Mouse (Mus musculus) CH12.LX (cell line): ENCODE measurements at regions not wholly inside any gene's neighbourhood (a gene's known extent, or its start where the extent isn't known, plus 50 kb on each side); places are given as distances from the start of the nearest gene placed in this dataset.

Experiments
- DNase-seq: peaks from one replicate; pipeline ENCODE4 v3.0.0-alpha.2; 2013; ENCODE audit errors: extremely low read depth
- H3K27ac ChIP-seq: 2 replicates; pipeline ENCODE4 v1.5.1; 2012; ENCODE audit warnings: low read depth, mild to moderate bottlenecking, control low read depth, moderate library complexity; ENCODE audit not compliant: insufficient read depth
- H3K27me3 ChIP-seq: replicated peaks from 2 replicates; pipeline ENCODE3; 2012; ENCODE audit warnings: inconsistent platforms
- H3K36me3 ChIP-seq, 2 experiments: replicated peaks in 1 of 2; 2 replicates each; pipeline versions ENCODE3 to v1.6.1; 2012; ENCODE audit warnings: inconsistent platforms in 1 of 2, low read length in 1 of 2, mild to moderate bottlenecking in 1 of 2, mixed read lengths in 1 of 2, moderate library complexity in 1 of 2; ENCODE audit not compliant: control insufficient read depth in 1 of 2, insufficient read depth in 1 of 2
- H3K4me1 ChIP-seq, 2 experiments: 2 replicates each; pipeline ENCODE4 v1.6.1; 2012; ENCODE audit warnings: inconsistent platforms in 1 of 2, moderate library complexity in 1 of 2; ENCODE audit not compliant: insufficient read depth in 2 of 2, control insufficient read depth in 1 of 2
- H3K4me2 ChIP-seq: 2 replicates; pipeline ENCODE4 v1.6.1; 2012; ENCODE audit warnings: low read depth, mild to moderate bottlenecking, control low read depth; ENCODE audit not compliant: poor library complexity, insufficient read depth, severe bottlenecking
- H3K4me3 ChIP-seq, 3 experiments: fragments of 150-350 bp in 1 of 3; sonication (generic) in 1 of 3; replicated peaks in 1 of 3; 2 replicates each; pipeline versions ENCODE3 to v1.5.1; 2011 to 2012; ENCODE audit warnings: low read depth in 2 of 3, low read length in 2 of 3, mild to moderate bottlenecking in 2 of 3, moderate library complexity in 2 of 3, control low read depth in 1 of 3, improper control_type of control experiment in 1 of 3, inconsistent platforms in 1 of 3, mixed read lengths in 1 of 3; ENCODE audit not compliant: poor library complexity in 1 of 3
- H3K79me2 ChIP-seq: replicated peaks from 2 replicates; pipeline ENCODE4 v1.6.1; 2012; ENCODE audit warnings: mild to moderate bottlenecking, moderate library complexity; ENCODE audit not compliant: control insufficient read depth, poor library complexity, insufficient read depth, severe bottlenecking; ENCODE audit errors: extremely low read depth
- H3K9ac ChIP-seq: 2 replicates; pipeline ENCODE4 v1.6.1; 2012; ENCODE audit warnings: low read depth, mild to moderate bottlenecking, control low read depth, moderate library complexity; ENCODE audit not compliant: insufficient read depth
- H3K9me3 ChIP-seq: replicated peaks from 2 replicates; pipeline ENCODE3; 2012; ENCODE audit warnings: low read length, inconsistent platforms, mixed read lengths
- BHLHE40 ChIP-seq: IDR thresholded peaks from 2 replicates; pipeline ENCODE4 v1.6.1; 2011; ENCODE audit warnings: mild to moderate bottlenecking, low read depth, low read length, improper control_type of control experiment
- CHD1 ChIP-seq: IDR thresholded peaks from 2 replicates; pipeline ENCODE4 v1.6.1; 2012; ENCODE audit warnings: low read depth, low read length, improper control_type of control experiment, inconsistent platforms
- E2F4 ChIP-seq: IDR thresholded peaks from 2 replicates; pipeline ENCODE4 v1.6.1; 2011; ENCODE audit warnings: low read depth, low read length, improper control_type of control experiment; ENCODE audit not compliant: insufficient replicate concordance
- ELF1 ChIP-seq: IDR thresholded peaks from 2 replicates; pipeline ENCODE4 v1.6.1; 2014; ENCODE audit warnings: low read depth, mild to moderate bottlenecking, inconsistent platforms, low read length, improper control_type of control experiment
- GABPA ChIP-seq: IDR thresholded peaks from 2 replicates; pipeline ENCODE4 v1.6.1; 2012; ENCODE audit warnings: low read depth, low read length, improper control_type of control experiment, inconsistent platforms; ENCODE audit not compliant: insufficient replicate concordance
- JUN ChIP-seq: IDR thresholded peaks from 2 replicates; pipeline ENCODE4 v1.6.1; 2011; ENCODE audit warnings: low read depth, mild to moderate bottlenecking, low read length, improper control_type of control experiment, moderate library complexity; ENCODE audit not compliant: insufficient read depth
- JUND ChIP-seq: conservative IDR thresholded peaks from 2 replicates; pipeline ENCODE4 v1.6.1; 2011; ENCODE audit warnings: low read depth, low read length, improper control_type of control experiment
- KAT2A ChIP-seq: IDR thresholded peaks from 2 replicates; pipeline ENCODE4 v1.6.1; 2012; ENCODE audit warnings: low read length, improper control_type of control experiment, inconsistent platforms; ENCODE audit not compliant: insufficient replicate concordance
- MAX ChIP-seq: IDR thresholded peaks from 2 replicates; pipeline ENCODE4 v1.6.1; 2011; ENCODE audit warnings: low read length, improper control_type of control experiment
- MEF2A ChIP-seq: IDR thresholded peaks from 2 replicates; pipeline ENCODE4 v1.6.1; 2014; ENCODE audit warnings: low read depth, mild to moderate bottlenecking, inconsistent platforms, low read length, improper control_type of control experiment, borderline replicate concordance
- PAX5 ChIP-seq: IDR thresholded peaks from 2 replicates; pipeline ENCODE4 v1.6.1; 2012; ENCODE audit warnings: low read length, inconsistent platforms, mixed read lengths
- POLR2A ChIP-seq: IDR thresholded peaks from 2 replicates; pipeline ENCODE4 v1.6.1; 2011; ENCODE audit warnings: low read depth, mild to moderate bottlenecking, improper control_type of control experiment, low read length
- RAD21 ChIP-seq: IDR thresholded peaks from 2 replicates; pipeline ENCODE4 v1.6.1; 2011; ENCODE audit warnings: low read depth, mild to moderate bottlenecking, low read length, improper control_type of control experiment, moderate library complexity
- TCF12 ChIP-seq: IDR thresholded peaks from 2 replicates; pipeline ENCODE4 v1.6.1; 2014; ENCODE audit warnings: low read depth, mild to moderate bottlenecking, inconsistent platforms, low read length, improper control_type of control experiment
- UBTF ChIP-seq: IDR thresholded peaks from 2 replicates; pipeline ENCODE4 v1.6.1; 2012; ENCODE audit warnings: low read depth, mild to moderate bottlenecking, inconsistent platforms, low read length, improper control_type of control experiment, moderate library complexity
- USF1 ChIP-seq: IDR thresholded peaks from 2 replicates; pipeline ENCODE4 v1.6.1; 2014; ENCODE audit warnings: low read depth, mild to moderate bottlenecking, inconsistent platforms, low read length, improper control_type of control experiment
- ZKSCAN1 ChIP-seq: IDR thresholded peaks from 2 replicates; pipeline ENCODE4 v1.6.1; 2012; ENCODE audit warnings: low read depth, inconsistent platforms, low read length, improper control_type of control experiment, borderline replicate concordance
- ZMIZ1 ChIP-seq: IDR thresholded peaks from 2 replicates; pipeline ENCODE4 v1.6.1; 2012; ENCODE audit warnings: low read depth, mild to moderate bottlenecking, inconsistent platforms, low read length, improper control_type of control experiment
- dilution Hi-C: fragments of 300-500 bp; cut with MboI; formaldehyde crosslinking; loops from 2 replicates; pipeline ENCODE4 v1.14.3; 2020; ENCODE audit warnings: low sequenced_read_pairs; ENCODE audit not compliant: extremely low pct_unique_long_range_greater_than_20kb, extremely low pct_ligation_motif_present
- in situ Hi-C: fragments of 300-500 bp; cut with MboI; formaldehyde crosslinking; loops from 3 replicates; pipeline ENCODE4 v1.14.3; 2019; ENCODE audit warnings: low sequenced_read_pairs, low pct_ligation_motif_present, low pct_unique_long_range_greater_than_20kb, mixed read lengths

- in situ Hi-C loops: no loop called here
These were observed 369.5 kb downstream of the Zpld1 start for GRCm38 (mm10) chr16:54928259-54928658.

GRCm38 (mm10) chr16:54902911-54903310 lies 394.9 kb downstream of the Zpld1 start:
- H3K36me3 ChIP-seq: no peaks in the 10 kb centered on the region
- in situ Hi-C loops: no loop called here
- H3K27ac ChIP-seq: no peak overlapping the region
- no peak overlapping the region for H3K4me3 ChIP-seq
- H3K27me3 ChIP-seq: no peaks in the 10 kb centered on the region
- H3K9me3 ChIP-seq: no peaks in the 10 kb centered on the region
- peaks cover 0 to 5% of the 10 kb centered on the region in 2 experiments; a peak in 2 of 4 replicates for H3K4me1 ChIP-seq
- no peak for TF ChIP-seq UBTF
- no peak for TF ChIP-seq USF1
- TF ChIP-seq ZMIZ1: no peak
- TF ChIP-seq, all 38 proteins: peak for 0
- H3K4me2 ChIP-seq: no peak overlapping the region
- DNase-seq: no peak
- no peak overlapping the region for H3K9ac ChIP-seq
- 0 out of 2 replicates have a peak, but pooled peaks cover 2% of the 10 kb centered on the region for H3K79me2 ChIP-seq
- dilution Hi-C loops: no loop called here

More at GRCm38 (mm10) chr16:54928259-54928658, 369.5 kb downstream of the Zpld1 start:
- H3K9me3 ChIP-seq: no peaks in the 10 kb centered on the region
- H3K4me3 ChIP-seq: no peak overlapping the region
- dilution Hi-C loops: no loop called here
- H3K4me2 ChIP-seq: no peak overlapping the region
- no peaks in the 10 kb centered on the region for H3K4me1 ChIP-seq
- H3K9ac ChIP-seq: no peak overlapping the region
- no peaks in the 10 kb centered on the region for H3K36me3 ChIP-seq
- DNase-seq: no peak
- H3K27me3 ChIP-seq: no peaks in the 10 kb centered on the region
- no peaks in the 10 kb centered on the region for H3K79me2 ChIP-seq
- H3K27ac ChIP-seq: no peak overlapping the region
- TF ChIP-seq ELF1 (no peak), GABPA (no peak), JUN (no peak), KAT2A (no peak), UBTF (no peak)

- H3K79me2 ChIP-seq: 0 out of 2 replicates have a peak, but pooled peaks cover 2% of the 10 kb centered on the region
- no peak overlapping the region for H3K4me2 ChIP-seq
- dilution Hi-C loops (no loop called here), in situ Hi-C loops (no loop called here)
- no peaks in the 10 kb centered on the region for H3K36me3 ChIP-seq
- no peak overlapping the region for H3K27ac ChIP-seq
- no peak for DNase-seq
- no peak overlapping the region for H3K9ac ChIP-seq
- no peak overlapping the region for H3K4me3 ChIP-seq
- H3K27me3 ChIP-seq: no peaks in the 10 kb centered on the region
- no peaks in the 10 kb centered on the region for H3K9me3 ChIP-seq
- H3K4me1 ChIP-seq: peaks cover 0 to 5% of the 10 kb centered on the region in 2 experiments; a peak in 2 of 4 replicates
- TF ChIP-seq TCF12 (no peak), MEF2A (no peak), JUND (no peak), POLR2A (no peak), KAT2A (no peak), CHD1 (no peak), ZMIZ1 (no peak), BHLHE40 (no peak), MAX (no peak), PAX5 (no peak), RAD21 (no peak), E2F4 (no peak), ZKSCAN1 (no peak)
These were observed 396.3 kb downstream of the Zpld1 start for GRCm38 (mm10) chr16:54901461-54901860.
